14 mouse cellular contexts compared by ENCODE assay signal in genomic region chr9:98123390-98123789, GRCm38 (mm10).
DNase-seq lines count a peak whose midpoint lies in the region; ATAC-seq and TF ChIP-seq lines count a peak whose summit lies in the region.
"Had no signal": no experiment of that assay in that cellular context is flagged by ENCODE, and none has a peak within 500 bp of the region (broad histone marks: within the 10 kb centered on the region; RNA-seq: fewer than 3 reads in every experiment).

No protein-coding gene starts in this region.

- TF ChIP-seq CTCF in left cerebral cortex, adult 2 months (IDR thresholded peaks at IDR 0.05), result peak; percentile 11
- TF ChIP-seq CTCF in intestine, postnatal 0 days (IDR thresholded peaks at IDR 0.05; ENCODE audit: low read depth), result no peak

- ATAC-seq in midbrain, embryonic 13.5 days, result no peak
- no peak for ATAC-seq in intestine, postnatal 0 days
- ATAC-seq: forebrain, embryonic 15.5 days; hindbrain, postnatal 0 days had no signal

- no peak overlapping the region for H3K27ac ChIP-seq in left cerebral cortex, adult 2 months
- H3K27ac ChIP-seq in midbrain, embryonic 13.5 days, result no peak overlapping the region
- H3K27ac ChIP-seq in intestine, postnatal 0 days (ENCODE audit: low read depth, low read length), result no peak overlapping the region
- H3K27ac ChIP-seq: forebrain, embryonic 15.5 days; hindbrain, postnatal 0 days; limb, embryonic 15.5 days had no signal

- no peaks in the 10 kb centered on the region for H3K9me3 ChIP-seq in midbrain, embryonic 13.5 days
- no peaks in the 10 kb centered on the region for H3K9me3 ChIP-seq in intestine, postnatal 0 days (ENCODE audit: control insufficient read depth)
- H3K9me3 ChIP-seq: forebrain, embryonic 15.5 days; limb, embryonic 15.5 days had no signal

- no peak overlapping the region for H3K4me2 ChIP-seq in midbrain, embryonic 13.5 days (replicated peaks)
- H3K4me2 ChIP-seq in intestine, postnatal 0 days (replicated peaks; ENCODE audit: low read depth), result no peak overlapping the region
- H3K4me2 ChIP-seq: forebrain, embryonic 15.5 days; limb, embryonic 15.5 days had no signal

- H3K4me1 ChIP-seq in midbrain, embryonic 13.5 days (replicated peaks), result no peaks in the 10 kb centered on the region
- H3K4me1 ChIP-seq in intestine, postnatal 0 days (replicated peaks; ENCODE audit: control insufficient read depth, insufficient read depth, low read length), result no peaks in the 10 kb centered on the region
- H3K4me1 ChIP-seq: forebrain, embryonic 15.5 days; limb, embryonic 15.5 days had no signal

- intact Hi-C loops in left cerebral cortex, adult 2 months (cut with DNase I), result no loop called here

- H3K4me3 ChIP-seq in left cerebral cortex, adult 2 months, result no peak overlapping the region
- H3K4me3 ChIP-seq in midbrain, embryonic 13.5 days (replicated peaks), result no peak overlapping the region
- H3K4me3 ChIP-seq in intestine, postnatal 0 days (ENCODE audit: low read depth, low read length), result no peak overlapping the region
- H3K4me3 ChIP-seq: forebrain, embryonic 15.5 days; limb, embryonic 15.5 days had no signal

- no peaks in the 10 kb centered on the region for H3K27me3 ChIP-seq in midbrain, embryonic 13.5 days
- H3K27me3 ChIP-seq in intestine, postnatal 0 days (replicated peaks; ENCODE audit: control insufficient read depth, insufficient read depth, low read length), result no peaks in the 10 kb centered on the region
- H3K27me3 ChIP-seq: forebrain, embryonic 15.5 days; limb, embryonic 15.5 days had no signal

- H3K9ac ChIP-seq in midbrain, embryonic 13.5 days (replicated peaks), result no peak overlapping the region
- no peak overlapping the region for H3K9ac ChIP-seq in intestine, postnatal 0 days (ENCODE audit: low read depth, low read length)
- H3K9ac ChIP-seq: forebrain, embryonic 15.5 days; limb, embryonic 15.5 days had no signal

- peak; percentile 4 for DNase-seq in embryo, embryonic 10.5 days (ENCODE audit: low spot score)
- DNase-seq in embryo, embryonic 11 days, result no peak
- no peak for DNase-seq in left cerebral cortex, adult 2 months (ENCODE audit: extremely low spot score in 1 of 2, low spot score in 2 of 2)
- DNase-seq in left cerebral cortex, adult 9 months (ENCODE audit: low spot score in 2 of 2), result no peak
- peak; percentile 7 for DNase-seq in WW6 (ENCODE audit: low read depth, low spot score)
- DNase-seq in cerebellum, adult 9-10 months, result peak; percentile 27
- DNase-seq: heart, postnatal 10 days; lung, adult 2 months; right cerebral cortex, postnatal 14 days had no signal

- 58% methylated on average over 6 of the region's 6 CpGs for WGBS in midbrain, embryonic 13.5 days
- 74% methylated on average over 6 of the region's 6 CpGs for WGBS in intestine, postnatal 0 days

- H3K36me3 ChIP-seq in midbrain, embryonic 13.5 days, result no peaks in the 10 kb centered on the region
- H3K36me3 ChIP-seq in intestine, postnatal 0 days (ENCODE audit: control insufficient read depth, insufficient read depth), result no peaks in the 10 kb centered on the region
- H3K36me3 ChIP-seq: forebrain, embryonic 15.5 days; limb, embryonic 15.5 days had no signal

Comparison
In these comparisons a context has a peak if more than half of its experiments do, and no peak if none do; other contexts are left out.
1. DNase-seq: peak in embryo, embryonic 10.5 days (single experiment), WW6 (single experiment) and cerebellum, adult 9-10 months (single experiment); none in embryo, embryonic 11 days (single experiment), left cerebral cortex, adult 2 months (0 of 2) and left cerebral cortex, adult 9 months (0 of 2).